Comparison of ENCODE assay signal across 9 mouse cellular contexts in genomic region chr17:45815833-45816232, GRCm38 (mm10).
DNase-seq lines count a peak whose midpoint lies in the region; ATAC-seq and TF ChIP-seq lines count a peak whose summit lies in the region.
"Had no signal": no experiment of that assay in that cellular context is flagged by ENCODE, and none has a peak within 500 bp of the region (broad histone marks: within the 10 kb centered on the region; RNA-seq: fewer than 3 reads in every experiment).

No protein-coding gene starts in this region.

- intact Hi-C loops in gastrocnemius, adult 2 months (cut with DNase I) = loop anchor here (1.0 to 10.0 kb wide), 4 partner anchors 31 to 309 kb away; no protein-coding TSS in a partner anchor

- H3K4me3 ChIP-seq in kidney, embryonic 15.5 days (replicated peaks) = no peak overlapping the region
- H3K4me3 ChIP-seq in gastrocnemius, adult 2 months = no peak overlapping the region
- H3K4me3 ChIP-seq in intestine, embryonic 16.5 days (ENCODE audit: low read length) = no peak overlapping the region
- no peak overlapping the region for H3K4me3 ChIP-seq in liver, embryonic 11.5 days (ENCODE audit: low read depth, low read length)
- H3K4me3 ChIP-seq: limb, embryonic 15.5 days had no signal

- ATAC-seq in kidney, embryonic 15.5 days (replicated peaks; ENCODE audit: low FRiP score) = 0 out of 2 replicates have a peak, but pooled peaks have one; percentile 15
- 0 out of 2 replicates have a peak, but pooled peaks have one; percentile 27 for ATAC-seq in intestine, embryonic 16.5 days
- no peak for ATAC-seq in liver, embryonic 11.5 days (replicated peaks; ENCODE audit: low FRiP score)
- ATAC-seq in CD4-positive, CD25-positive, alpha-beta regulatory T cell, adult 4 months = no peak

- H3K4me2 ChIP-seq in kidney, embryonic 15.5 days = no peak overlapping the region
- no peak overlapping the region for H3K4me2 ChIP-seq in intestine, embryonic 16.5 days (ENCODE audit: low read depth, low read length)
- no peak overlapping the region for H3K4me2 ChIP-seq in liver, embryonic 11.5 days
- H3K4me2 ChIP-seq: limb, embryonic 15.5 days had no signal

- H3K36me3 ChIP-seq in kidney, embryonic 15.5 days = no peaks in the 10 kb centered on the region
- H3K36me3 ChIP-seq in intestine, embryonic 16.5 days (ENCODE audit: control insufficient read depth, insufficient read depth, low read length) = no peaks in the 10 kb centered on the region
- no peaks in the 10 kb centered on the region for H3K36me3 ChIP-seq in liver, embryonic 11.5 days (ENCODE audit: control insufficient read depth, insufficient read depth, low read length)
- H3K36me3 ChIP-seq: limb, embryonic 15.5 days had no signal

- H3K9ac ChIP-seq in kidney, embryonic 15.5 days = no peak overlapping the region
- peak overlapping the region; percentile 25; the same call in 1 of the 2 replicates for H3K9ac ChIP-seq in intestine, embryonic 16.5 days (ENCODE audit: low read depth, low read length)
- H3K9ac ChIP-seq in liver, embryonic 11.5 days (ENCODE audit: low read depth, low read length) = no peak overlapping the region
- H3K9ac ChIP-seq: limb, embryonic 15.5 days had no signal

- peak; percentile 51 for TF ChIP-seq CTCF in gastrocnemius, adult 2 months (IDR thresholded peaks at IDR 0.05)

- no peak overlapping the region for H3K27ac ChIP-seq in kidney, embryonic 15.5 days
- peak overlapping the region; percentile 96 for H3K27ac ChIP-seq in gastrocnemius, adult 2 months
- H3K27ac ChIP-seq in intestine, embryonic 16.5 days (ENCODE audit: low read length) = no peak overlapping the region; the same call in 1 of the 2 replicates
- no peak overlapping the region for H3K27ac ChIP-seq in liver, embryonic 11.5 days (ENCODE audit: low read depth, low read length)
- H3K27ac ChIP-seq: limb, embryonic 15.5 days had no signal

- DNase-seq in kidney, adult 9 months = no peak
- DNase-seq in MN1 (ENCODE audit: low spot score) = peak; percentile 92
- peak; percentile 89 for DNase-seq in gastrocnemius, adult 2 months
- DNase-seq in liver, embryonic 11.5 days (ENCODE audit: low spot score) = no peak
- DNase-seq in yolk sac, embryonic 10.5 days (ENCODE audit: low spot score) = no peak

- H3K27me3 ChIP-seq in kidney, embryonic 15.5 days = no peaks in the 10 kb centered on the region
- H3K27me3 ChIP-seq in intestine, embryonic 16.5 days (replicated peaks; ENCODE audit: control insufficient read depth, insufficient read depth, low read length) = no peaks in the 10 kb centered on the region
- H3K27me3 ChIP-seq in liver, embryonic 11.5 days (replicated peaks; ENCODE audit: control insufficient read depth, insufficient read depth, low read length) = no peaks in the 10 kb centered on the region
- H3K27me3 ChIP-seq: limb, embryonic 15.5 days had no signal

- no peaks in the 10 kb centered on the region for H3K9me3 ChIP-seq in kidney, embryonic 15.5 days (replicated peaks)
- H3K9me3 ChIP-seq in intestine, embryonic 16.5 days (ENCODE audit: control insufficient read depth, low read length) = no peaks in the 10 kb centered on the region
- H3K9me3 ChIP-seq in liver, embryonic 11.5 days (ENCODE audit: control insufficient read depth, low read length) = no peaks in the 10 kb centered on the region
- H3K9me3 ChIP-seq: limb, embryonic 15.5 days had no signal

- 41% methylated on average over 2 of the region's 2 CpGs for WGBS in kidney, embryonic 15.5 days
- WGBS in intestine, embryonic 16.5 days = 23% methylated on average over 2 of the region's 2 CpGs
- WGBS in liver, embryonic 11.5 days = 27% methylated on average over 2 of the region's 2 CpGs

- peaks cover 23% of the 10 kb centered on the region for H3K4me1 ChIP-seq in kidney, embryonic 15.5 days
- H3K4me1 ChIP-seq in intestine, embryonic 16.5 days (ENCODE audit: control insufficient read depth, insufficient read depth, low read length) = peaks cover 12% of the 10 kb centered on the region; the same call in 1 of the 2 replicates
- 0 out of 2 replicates have a peak, but pooled peaks cover 4% of the 10 kb centered on the region for H3K4me1 ChIP-seq in liver, embryonic 11.5 days (replicated peaks; ENCODE audit: control insufficient read depth, insufficient read depth, low read length)

Comparison
In these comparisons a context has a peak if more than half of its experiments do, and no peak if none do; other contexts are left out.
1. ATAC-seq: peak in kidney, embryonic 15.5 days (single experiment) and intestine, embryonic 16.5 days (single experiment); none in liver, embryonic 11.5 days (single experiment) and CD4-positive, CD25-positive, alpha-beta regulatory T cell, adult 4 months (single experiment).
2. DNase-seq: peak in MN1 (single experiment) and gastrocnemius, adult 2 months (single experiment); none in kidney, adult 9 months (single experiment), liver, embryonic 11.5 days (single experiment) and yolk sac, embryonic 10.5 days (single experiment).